Mouse (Mus musculus) R1 (cell line): ENCODE measurements around the gene Stard13.

Experiments
- DNase-seq: peaks from one replicate; pipeline ENCODE4 v3.0.0-alpha.2; 2018; ENCODE audit warnings: low read depth, low spot score

The Stard13 gene

GRCm38 (mm10) chr5:151181288-151181687 is 52.3 kb downstream of the Stard13 start:
- DNase-seq: no peak

DNA sequence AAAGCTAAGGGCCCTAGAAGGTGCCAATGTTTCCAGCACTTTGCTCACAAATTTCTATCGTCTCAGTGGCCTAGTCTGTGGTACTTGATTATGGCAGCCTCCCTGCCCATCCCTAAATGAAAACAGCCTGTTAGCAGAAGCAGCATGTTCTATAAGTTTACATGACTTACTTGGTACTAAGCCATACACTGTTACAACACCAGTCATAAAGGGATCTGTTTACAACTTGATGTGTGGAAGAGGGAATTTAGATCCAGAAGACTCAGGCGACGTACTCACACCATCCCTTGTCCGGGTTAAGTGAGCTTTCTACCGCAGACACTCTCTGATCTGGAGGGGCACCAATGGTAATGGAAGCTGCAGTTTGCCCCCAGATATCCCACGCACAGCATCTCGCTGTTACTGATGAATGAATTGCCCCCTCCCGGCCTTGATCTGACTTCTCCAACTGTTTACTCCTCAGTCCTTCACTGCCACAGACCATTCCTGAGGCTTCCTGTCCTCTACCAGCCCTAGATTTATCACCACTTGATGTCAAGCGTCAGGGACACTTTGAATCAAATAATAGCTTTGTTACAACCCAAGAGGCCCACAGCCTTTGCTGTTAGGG is 53.4 kb downstream of the Stard13 start:
- no peak for DNase-seq

GRCm38 (mm10) chr5:151177171-151177570 is 56.5 kb downstream of the Stard13 start:
- DNase-seq: no peak

DNA sequence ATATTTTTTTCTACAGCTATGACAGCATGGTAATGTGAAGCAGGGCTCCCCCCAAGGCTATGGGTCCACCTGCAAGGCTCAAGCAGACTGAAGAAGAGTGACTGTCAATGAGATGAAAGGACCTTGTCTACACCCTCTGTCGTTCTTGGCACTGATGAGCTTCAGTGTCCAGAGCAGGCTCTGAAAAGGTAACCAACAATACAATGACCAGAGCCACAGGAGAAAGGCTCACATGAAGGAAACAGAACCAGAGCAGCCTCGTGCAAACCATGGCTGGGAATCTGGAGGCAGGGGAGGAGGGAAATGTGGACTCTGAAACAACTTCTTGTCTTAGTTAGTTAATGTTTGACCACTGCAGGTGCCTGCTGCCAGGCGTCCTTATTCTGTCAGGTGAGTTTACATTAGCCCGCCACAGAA is 57.7 kb downstream of the Stard13 start:
- no peak for DNase-seq

DNA sequence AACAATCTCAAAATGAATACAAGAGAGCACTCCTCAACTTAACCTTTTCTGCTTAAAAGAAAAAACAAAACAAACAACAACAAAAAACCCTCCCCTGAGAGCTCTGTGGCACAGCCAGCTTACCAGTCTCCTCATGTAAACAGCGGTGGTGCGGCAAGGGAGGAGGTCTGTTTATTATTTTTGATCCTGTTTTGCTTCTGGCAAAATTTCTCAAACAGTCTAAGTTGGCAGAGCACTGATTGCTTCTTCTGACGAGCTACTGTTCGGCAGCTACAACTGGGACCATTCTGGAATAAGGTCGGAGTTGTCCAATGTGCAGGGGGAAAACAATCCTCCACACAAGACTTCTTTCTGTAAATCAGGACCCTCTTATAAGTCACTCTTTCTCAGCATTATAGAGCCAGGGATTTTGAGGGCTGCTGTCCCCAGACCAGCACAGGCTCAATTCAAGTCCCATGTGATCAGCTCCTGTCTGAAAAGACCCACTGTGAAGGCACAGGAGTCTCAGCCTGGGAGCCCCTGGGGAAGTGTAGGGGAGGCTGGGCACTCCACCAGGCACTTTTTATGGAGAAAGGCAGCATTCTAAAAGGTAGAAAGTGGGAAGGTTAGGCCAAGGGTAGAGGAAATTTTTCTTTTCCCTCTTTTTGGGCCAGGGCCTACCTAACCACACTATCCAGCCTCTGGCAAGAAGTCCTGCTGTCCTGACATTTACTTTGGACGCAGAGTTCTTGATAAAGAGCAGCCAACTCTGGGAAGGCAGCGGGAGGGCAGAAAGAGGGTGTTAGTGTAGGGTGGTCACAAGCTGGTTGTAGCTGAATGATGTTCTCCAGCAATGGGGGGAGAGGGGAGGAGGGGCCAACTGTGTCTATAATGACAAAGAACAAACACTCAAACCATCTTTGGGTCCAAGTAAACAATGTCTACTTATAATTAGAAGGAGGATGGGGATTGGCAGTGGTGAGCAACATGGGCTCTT is 58.9 kb downstream of the Stard13 start:
- no peak for DNase-seq

DNA sequence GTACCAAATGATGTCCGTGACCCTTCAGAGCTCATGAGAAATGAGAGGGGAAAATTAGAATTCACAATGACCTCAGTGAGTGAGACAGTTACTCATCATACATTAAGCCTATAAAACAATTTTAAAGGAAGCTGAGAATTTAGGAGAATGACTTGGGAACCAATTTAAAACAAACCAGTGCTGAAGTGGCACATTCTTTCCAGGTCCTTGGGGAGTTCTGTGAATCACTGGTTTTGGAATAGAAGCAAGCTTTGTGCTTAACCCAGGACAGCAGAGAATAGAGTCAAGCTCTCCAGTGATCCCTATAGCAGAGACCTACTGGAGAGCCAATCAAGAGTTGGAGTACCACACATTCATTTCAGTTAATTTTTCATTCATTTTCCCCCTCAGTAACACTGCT is 59.9 kb downstream of the Stard13 start:
- no peak for DNase-seq

- no peak for DNase-seq
Measured at GRCm38 (mm10) chr5:151170168-151170750, 63.4 kb downstream of the Stard13 start.

DNA sequence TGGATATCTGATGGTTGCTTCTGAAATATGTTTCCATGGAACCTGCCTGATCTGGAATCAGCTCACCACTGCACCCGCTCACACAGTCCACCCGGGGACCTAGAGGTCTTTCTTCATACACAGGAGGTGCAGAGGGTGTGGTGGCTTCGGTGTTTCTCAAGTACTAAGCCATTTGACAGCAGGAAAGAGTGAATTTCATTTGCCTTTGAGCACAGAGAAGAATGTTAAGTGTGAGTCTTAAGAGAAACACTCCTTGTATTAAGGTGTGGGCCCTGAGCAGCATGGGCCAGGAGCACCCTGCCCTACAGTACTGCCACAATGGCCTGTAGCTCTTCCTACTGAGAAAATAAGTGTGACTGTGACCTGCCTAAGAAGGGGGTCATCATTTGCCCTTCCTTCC is 65.4 kb downstream of the Stard13 start:
- no peak for DNase-seq

DNA sequence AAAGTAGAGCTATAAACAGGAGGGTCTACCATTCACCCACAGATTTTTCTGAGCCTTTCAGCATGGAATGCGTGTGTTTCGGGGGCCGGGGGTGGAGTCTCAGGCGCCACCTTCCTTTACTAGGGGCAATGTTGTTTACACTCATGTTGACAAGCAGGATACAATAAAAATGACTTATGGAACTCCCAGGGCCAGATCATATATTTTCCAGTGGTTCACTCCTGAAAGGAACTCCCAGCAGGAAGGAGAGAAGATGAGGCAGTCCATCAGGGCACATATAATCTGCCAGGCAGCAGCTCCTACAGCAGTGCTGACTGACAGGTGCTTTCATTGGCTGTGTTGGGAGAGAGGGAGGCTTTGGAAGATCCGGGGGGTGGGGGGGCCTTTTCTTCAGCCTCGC is 66.0 kb downstream of the Stard13 start:
- DNase-seq: no peak

DNA sequence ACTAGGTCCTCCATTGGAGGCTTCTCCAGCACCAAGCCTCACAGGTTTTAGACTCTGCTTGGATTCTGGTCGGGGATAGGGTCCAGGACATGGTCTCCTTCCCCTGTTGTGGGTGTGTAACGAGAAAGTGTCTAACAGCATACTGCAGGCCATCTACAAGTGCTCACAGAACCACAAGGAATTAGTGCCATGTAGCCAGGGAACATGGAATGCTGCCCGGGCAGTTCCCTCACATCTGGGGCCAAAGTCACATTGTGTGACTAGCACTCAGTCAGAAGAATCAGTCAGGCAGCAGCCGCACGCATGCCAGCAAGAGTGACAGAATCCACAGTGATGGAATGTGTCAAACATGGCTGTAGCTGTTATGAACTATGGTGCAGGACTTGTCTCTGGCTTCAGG is 67.4 kb downstream of the Stard13 start:
- no peak for DNase-seq

DNA sequence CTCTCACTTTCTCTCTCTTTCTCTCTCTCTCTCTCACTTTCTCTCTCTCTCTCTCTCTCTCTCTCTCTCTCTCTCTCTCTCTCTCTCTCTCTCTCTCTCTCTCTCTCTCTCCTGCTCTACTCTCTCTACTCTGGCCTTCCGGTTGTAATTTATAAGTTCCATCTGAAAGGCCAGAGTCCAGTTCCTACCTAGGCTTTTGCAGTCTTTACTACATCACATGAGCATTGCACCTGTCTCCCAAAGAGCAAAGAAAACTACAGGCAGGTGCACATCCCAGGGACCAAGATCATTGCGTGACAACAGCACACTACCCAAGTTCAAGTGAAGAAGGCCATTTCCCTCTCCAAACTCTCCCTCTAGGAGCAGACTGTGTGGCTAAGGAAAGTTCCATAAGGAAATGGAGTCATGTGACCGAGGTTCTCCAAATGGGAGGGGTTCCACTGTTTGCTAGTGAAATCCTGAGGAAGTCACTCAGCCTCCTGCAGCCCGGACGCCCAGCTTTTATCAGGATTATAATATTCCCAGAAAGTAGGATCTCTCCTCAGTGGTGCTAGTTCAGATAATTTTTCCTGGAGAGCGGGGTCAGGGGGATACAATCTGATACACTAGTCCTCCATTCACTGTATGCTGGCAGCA is 68.1 kb downstream of the Stard13 start:
- DNase-seq: no peak

DNA sequence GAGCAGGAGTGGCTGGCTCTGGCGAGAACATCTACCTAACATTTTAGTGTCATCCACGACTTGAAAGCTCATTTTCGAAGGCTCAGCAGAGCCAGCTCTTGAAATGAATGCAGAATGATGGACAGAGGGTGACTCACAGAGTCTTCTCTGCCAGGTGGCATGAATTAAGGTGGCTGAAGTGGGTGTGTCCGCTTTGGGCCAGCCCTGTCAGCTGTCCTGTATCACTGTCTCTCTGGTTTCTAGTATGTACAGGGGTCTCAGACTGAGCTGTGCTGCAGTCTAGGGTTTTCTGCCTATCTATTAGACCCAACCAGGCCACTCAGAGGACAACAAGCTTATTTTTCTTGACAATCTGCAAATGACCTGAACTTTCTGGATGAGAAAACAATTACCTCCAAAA is 68.8 kb downstream of the Stard13 start:
- no peak for DNase-seq

DNA sequence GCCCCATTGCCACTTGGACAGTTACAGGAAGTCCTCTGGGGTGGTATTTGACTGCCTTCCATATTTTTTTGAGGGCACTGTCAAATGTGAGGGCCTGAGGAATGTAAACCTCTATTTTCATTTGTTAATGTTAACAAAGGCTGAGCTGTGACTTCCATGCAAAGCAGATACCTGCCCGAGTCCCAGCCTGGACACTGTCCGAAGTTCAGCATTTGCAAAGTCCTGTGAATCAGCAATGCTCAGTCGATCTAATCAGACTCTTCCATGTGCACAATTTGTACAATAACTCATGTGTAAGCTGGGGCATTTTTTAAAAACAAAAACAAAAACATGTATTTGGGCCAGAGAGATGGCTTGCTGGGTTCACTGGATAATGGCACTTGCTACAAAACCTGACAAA is 71.0 kb downstream of the Stard13 start:
- DNase-seq: no peak

DNA sequence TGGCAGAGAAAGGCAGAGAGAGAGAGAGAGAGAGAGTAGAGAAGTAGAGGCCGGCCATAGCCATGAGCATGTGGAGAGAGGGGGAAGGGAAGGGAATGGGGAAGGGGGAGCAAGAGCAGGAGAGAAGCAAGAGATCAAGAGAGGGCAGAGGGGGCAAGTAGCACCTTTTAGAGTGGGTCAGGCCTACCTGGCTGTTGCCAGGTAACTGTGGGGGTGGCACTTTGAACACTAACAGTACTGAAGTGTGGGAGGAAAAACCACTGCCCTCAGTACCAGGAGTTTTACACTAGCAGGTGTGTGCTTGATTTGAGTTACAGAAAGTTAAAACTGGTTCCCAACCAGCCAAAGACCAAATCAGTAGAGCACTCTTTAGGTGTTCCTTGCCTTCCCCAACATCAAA is 78.4 kb downstream of the Stard13 start:
- DNase-seq: no peak

- peak; percentile 59 for DNase-seq
Measured at GRCm38 (mm10) chr5:151154780-151155179, 78.9 kb downstream of the Stard13 start.

DNA sequence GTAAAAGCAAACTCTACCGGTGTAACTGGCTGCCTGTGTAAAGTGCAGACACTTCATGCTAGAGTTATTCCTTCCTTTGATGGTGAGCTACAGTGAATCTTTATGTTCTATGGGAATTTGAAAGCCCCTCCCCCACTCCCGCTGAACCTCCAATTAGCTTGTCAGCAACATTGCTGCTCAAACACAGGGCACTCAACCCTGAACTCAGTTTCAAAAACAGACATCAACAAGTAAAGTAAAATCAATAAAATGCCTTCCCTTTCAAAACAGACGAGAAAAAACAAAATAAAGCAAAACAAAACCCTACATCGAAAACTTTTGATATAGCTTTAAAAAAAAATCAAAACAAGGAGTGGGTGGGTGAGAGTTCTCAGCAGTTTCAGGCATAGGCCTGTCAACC is 79.6 kb downstream of the Stard13 start:
- no peak for DNase-seq

DNA sequence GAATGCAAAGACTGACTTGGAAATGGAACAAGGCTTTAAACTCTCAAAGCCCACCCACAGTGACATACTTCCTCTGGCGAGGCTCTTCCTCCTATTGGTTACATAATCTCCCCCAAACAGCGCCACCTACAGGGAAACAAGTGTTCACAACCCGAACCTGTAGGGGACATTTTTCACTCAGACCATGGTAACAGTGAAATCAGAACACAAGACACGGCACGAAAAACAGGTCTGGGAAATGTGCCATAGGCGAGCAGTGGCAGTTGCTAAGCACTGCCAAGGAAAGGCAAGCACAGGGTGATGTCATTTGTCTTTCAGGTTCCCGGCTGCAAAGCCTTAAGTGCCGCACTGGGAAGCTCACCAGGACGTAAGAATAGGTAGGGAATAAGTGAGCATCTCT is 82.1 kb downstream of the Stard13 start:
- peak; percentile 74 for DNase-seq

GRCm38 (mm10) chr5:151149509-151149908 is 84.1 kb downstream of the Stard13 start:
- no peak for DNase-seq

- DNase-seq: no peak
Measured at GRCm38 (mm10) chr5:151148079-151148478, 85.6 kb downstream of the Stard13 start.

DNA sequence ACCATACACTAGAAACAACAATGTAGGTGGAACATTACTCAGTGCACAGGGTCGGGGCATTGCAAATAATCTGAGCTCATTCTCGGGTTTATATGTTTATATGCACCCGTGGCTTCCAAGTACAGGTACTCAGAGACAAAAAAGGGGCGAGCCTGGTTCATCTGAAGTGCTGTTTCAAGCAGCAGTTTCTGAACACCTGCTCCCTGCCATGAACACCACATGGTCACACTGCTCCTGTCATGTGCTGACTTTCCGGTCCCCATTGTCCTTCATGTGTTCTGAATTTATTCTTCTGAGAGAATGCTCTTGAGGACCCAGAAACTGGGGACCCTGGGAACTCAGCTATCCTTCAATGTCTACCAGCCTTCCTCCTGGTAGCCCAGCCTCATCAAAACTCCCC is 87.8 kb downstream of the Stard13 start:
- DNase-seq: no peak

- DNase-seq: no peak
Measured at GRCm38 (mm10) chr5:151143955-151144354, 89.7 kb downstream of the Stard13 start.
